Mouse (Mus musculus) midbrain, embryonic 10.5 days (tissue): ENCODE measurements around the gene Khsrp. TPM values are rescaled to one million over a fixed set of nuclear protein-coding genes. Genes with fewer than 3 reads are reported as not detected.
A peak's percentile ranks its signal among the peaks of the same experiment; 100 is the strongest.

ENCODE experiments used
- DNase-seq: peaks from one replicate; pipeline ENCODE4 v3.0.0-alpha.2; 2017; ENCODE audit warnings: low spot score
- H3K27ac ChIP-seq: fragments of 300-500 bp; sonication (generic); replicated peaks from 2 replicates; pipeline ENCODE4 v1.5.1; 2016; ENCODE audit warnings: mild to moderate bottlenecking
- H3K27me3 ChIP-seq: fragments of 300-500 bp; sonication (generic); 2 replicates; pipeline ENCODE4 v1.6.1; 2016; ENCODE audit warnings: low read depth, mild to moderate bottlenecking; ENCODE audit not compliant: poor library complexity, severe bottlenecking
- H3K36me3 ChIP-seq: fragments of 300-500 bp; sonication (generic); 2 replicates; pipeline ENCODE4 v1.6.1; 2016; ENCODE audit warnings: mild to moderate bottlenecking, moderate library complexity
- H3K4me1 ChIP-seq: fragments of 300-500 bp; sonication (generic); 2 replicates; pipeline ENCODE4 v1.6.1; 2016
- H3K4me3 ChIP-seq: fragments of 300-500 bp; sonication (generic); 2 replicates; pipeline ENCODE4 v1.5.1; 2016; ENCODE audit warnings: mild to moderate bottlenecking, moderate library complexity
- H3K9me3 ChIP-seq: fragments of 300-500 bp; sonication (generic); replicated peaks from 2 replicates; pipeline ENCODE4 v1.6.1; 2016; ENCODE audit warnings: mild to moderate bottlenecking
- WGBS: fragments of 180-500 bp; shearing (Covaris S2); methylation state at CpG from one replicate; pipeline ENCODE4 v1.1.7; 2016; 5-methylcytosine and 5-hydroxymethylcytosine counted together
- polyA plus RNA-seq: library from polyadenylated mRNA; unstranded; fragments of >200 nt; fragmentation: Nextera tagmentation; extraction: Ambion mirVana; gene quantifications from 2 replicates; pipeline ENCODE4 v1.2.1, GENCODE M21; 2016

The Khsrp gene
- polyA plus RNA-seq: 45.4 and 53.7 TPM in 2 replicates

DNA sequence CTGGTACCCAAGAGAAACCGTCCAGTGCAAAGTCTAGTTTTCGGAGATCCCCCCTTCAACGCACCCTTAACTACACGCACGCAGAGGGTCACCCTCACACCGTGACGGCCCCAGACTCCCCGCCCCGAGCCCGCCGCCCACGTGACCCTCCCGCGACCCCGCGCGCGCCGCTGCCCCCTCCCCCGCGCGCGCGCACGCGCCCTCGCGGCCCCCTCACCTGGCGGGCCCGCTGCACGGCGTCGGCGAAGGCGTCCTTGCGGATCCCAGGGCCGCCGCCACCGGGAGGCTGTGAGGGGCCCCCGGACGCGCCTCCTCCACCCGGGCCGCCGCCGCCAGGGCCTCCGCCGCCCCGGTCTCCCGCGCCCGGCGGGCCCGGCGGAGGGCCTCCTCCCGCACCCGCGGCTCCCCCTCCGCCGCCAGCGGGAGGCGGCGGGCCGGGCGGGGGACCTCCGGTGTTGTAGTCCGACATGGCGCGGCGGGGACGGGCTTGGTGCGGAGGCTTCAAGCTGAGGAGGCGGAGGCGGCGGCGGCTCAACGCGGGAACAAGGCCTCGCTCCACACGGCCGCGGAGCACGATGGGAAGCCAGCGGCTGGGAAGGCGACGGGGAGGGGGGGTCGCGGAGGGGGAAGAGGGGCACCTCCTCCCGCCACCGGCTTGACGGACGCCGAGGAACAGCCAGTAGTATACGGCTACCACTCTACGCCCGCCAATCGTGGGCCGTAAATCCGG, at the start of gene Khsrp:
TSS of gene Khsrp (minus strand) at position 592 of the 730 bp plus-strand sequence.
- WGBS: under 1% methylated on average over 92 of the region's 99 CpGs

DNA sequence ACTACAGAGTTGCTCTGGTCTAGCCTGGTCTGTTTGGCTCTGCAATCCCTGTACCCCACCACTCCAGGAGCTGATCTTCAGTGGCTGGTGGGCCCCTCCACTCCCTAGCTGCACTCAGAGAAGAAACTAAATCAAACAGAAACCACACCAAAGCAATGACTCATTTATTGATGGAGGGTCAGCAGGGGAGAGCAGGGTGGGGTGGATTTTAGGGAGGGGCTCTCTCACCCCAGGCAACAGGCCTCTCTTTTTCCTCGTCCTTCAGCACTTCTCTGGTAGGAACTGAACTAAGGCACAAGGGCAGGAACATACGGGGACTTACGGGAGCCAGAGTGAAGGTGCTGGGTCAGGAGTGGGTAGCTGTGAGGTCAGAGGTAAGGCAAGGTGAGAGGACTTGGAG, 48.6 kb upstream of the Khsrp start:
- WGBS: 78% methylated on average over 3 of the region's 3 CpGs
- peaks cover 39% of the 10 kb centered on the region for H3K36me3 ChIP-seq
- 0 out of 2 replicates have a peak, but pooled peaks cover 5% of the 10 kb centered on the region for H3K4me1 ChIP-seq
- no peak overlapping the region for H3K4me3 ChIP-seq
- H3K9me3 ChIP-seq: no peaks in the 10 kb centered on the region
- H3K27me3 ChIP-seq: no peaks in the 10 kb centered on the region
- no peak overlapping the region for H3K27ac ChIP-seq
- no peak for DNase-seq

More for the DNA sequence above, at the start of gene Khsrp:
- H3K27ac ChIP-seq: peak within 1 kb of the TSS; percentile 99
- H3K4me3 ChIP-seq: peak within 1 kb of the TSS; percentile 87
- H3K36me3 ChIP-seq: peaks cover 38% of the 10 kb centered on the region
- peak; percentile 65 for DNase-seq
- H3K4me1 ChIP-seq: peaks cover 27% of the 10 kb centered on the region
- H3K9me3 ChIP-seq: no peaks in the 10 kb centered on the region
- no peaks in the 10 kb centered on the region for H3K27me3 ChIP-seq

DNA sequence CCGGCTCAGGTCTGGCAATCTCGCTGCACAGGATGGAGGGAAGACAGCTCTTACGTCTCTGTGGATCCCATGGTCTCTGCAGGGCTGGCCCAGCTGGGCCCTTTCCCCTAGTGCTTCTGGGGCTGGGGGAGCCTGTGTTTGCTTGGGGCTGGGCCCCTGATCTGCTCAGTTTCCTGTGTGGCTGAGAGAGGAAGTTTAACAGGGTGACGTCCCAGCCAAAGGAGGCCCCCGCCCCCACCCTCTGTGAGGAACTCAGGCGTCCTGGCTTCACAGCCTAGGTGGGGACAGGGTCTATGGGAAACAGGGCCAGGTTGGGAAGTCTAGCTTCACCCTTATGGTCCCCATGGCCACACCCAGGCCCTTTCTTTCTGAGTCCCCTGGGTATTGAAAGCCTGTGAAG, 47.0 kb upstream of the Khsrp start, which contains the start of gene Dennd1c:
TSS of gene Dennd1c (minus strand) at position 179 of the 400 bp plus-strand sequence.
- Histone ChIP-seq H3K27ac (no peak within 1 kb of the TSS), H3K36me3 (peaks cover 26% of the 10 kb centered on the region), H3K4me3 (no peak within 1 kb of the TSS), H3K4me1 (peaks cover 9% of the 10 kb centered on the region; the same call in 1 of the 2 replicates), H3K27me3 (no peaks in the 10 kb centered on the region), H3K9me3 (no peaks in the 10 kb centered on the region)
- DNase-seq: no peak
- WGBS: 60% methylated on average over 6 of the region's 6 CpGs

- no peaks in the 10 kb centered on the region for H3K9me3 ChIP-seq
- peaks cover 7% of the 10 kb centered on the region for H3K27me3 ChIP-seq
- H3K4me3 ChIP-seq: no peak overlapping the region
- 67% methylated on average over 3 of the region's 3 CpGs for WGBS
- no peak overlapping the region for H3K27ac ChIP-seq
- H3K4me1 ChIP-seq: peaks cover 9% of the 10 kb centered on the region; the same call in 1 of the 2 replicates
- no peak for DNase-seq
- peaks cover 24% of the 10 kb centered on the region for H3K36me3 ChIP-seq
Measured at GRCm38 (mm10) chr17:57076916-57077315, 45.6 kb upstream of the Khsrp start.

GRCm38 (mm10) chr17:57070699-57071098, 39.4 kb upstream of the Khsrp start:
- Histone ChIP-seq H3K27me3 (peaks cover 23% of the 10 kb centered on the region), H3K27ac (peak overlapping the region; percentile 57), H3K4me1 (peaks cover 17% of the 10 kb centered on the region), H3K36me3 (no peaks in the 10 kb centered on the region), H3K4me3 (peak overlapping the region; percentile 41), H3K9me3 (no peaks in the 10 kb centered on the region)
- WGBS: 3% methylated on average over 11 of the region's 11 CpGs
- peak; percentile 63 for DNase-seq

DNA sequence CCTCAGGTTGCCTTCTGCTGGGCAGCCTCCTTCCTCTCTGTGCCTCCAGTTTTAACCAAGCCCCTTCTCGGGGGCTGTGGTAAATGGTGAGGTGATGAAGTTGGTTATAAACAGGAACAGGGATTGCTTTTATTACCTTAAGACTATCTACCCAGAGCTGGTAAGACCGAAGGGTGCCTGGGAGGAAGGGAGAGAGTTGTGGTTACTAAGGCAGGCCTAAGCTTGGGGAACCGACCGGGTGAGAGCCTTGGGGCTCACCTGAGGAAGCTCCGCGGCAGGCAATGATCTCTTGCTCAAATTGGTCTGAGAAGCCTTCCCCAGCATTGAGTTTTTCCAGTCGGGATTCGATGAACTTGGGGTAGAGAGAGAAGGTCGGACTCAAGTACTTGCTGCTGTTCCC, 39.0 kb upstream of the Khsrp start:
- DNase-seq: no peak
- Histone ChIP-seq H3K27ac (peak overlapping the region; percentile 57), H3K4me1 (peaks cover 17% of the 10 kb centered on the region), H3K36me3 (no peaks in the 10 kb centered on the region), H3K9me3 (no peaks in the 10 kb centered on the region), H3K4me3 (peak overlapping the region; percentile 41), H3K27me3 (peaks cover 26% of the 10 kb centered on the region)
- WGBS: 11% methylated on average over 9 of the region's 9 CpGs

GRCm38 (mm10) chr17:57066908-57067307, 35.6 kb upstream of the Khsrp start:
- Histone ChIP-seq H3K4me3 (no peak overlapping the region), H3K27me3 (peaks cover 51% of the 10 kb centered on the region), H3K9me3 (no peaks in the 10 kb centered on the region), H3K27ac (no peak overlapping the region), H3K4me1 (peaks cover 21% of the 10 kb centered on the region), H3K36me3 (no peaks in the 10 kb centered on the region)
- DNase-seq: no peak
- WGBS: 55% methylated on average over 5 of the region's 5 CpGs

DNA sequence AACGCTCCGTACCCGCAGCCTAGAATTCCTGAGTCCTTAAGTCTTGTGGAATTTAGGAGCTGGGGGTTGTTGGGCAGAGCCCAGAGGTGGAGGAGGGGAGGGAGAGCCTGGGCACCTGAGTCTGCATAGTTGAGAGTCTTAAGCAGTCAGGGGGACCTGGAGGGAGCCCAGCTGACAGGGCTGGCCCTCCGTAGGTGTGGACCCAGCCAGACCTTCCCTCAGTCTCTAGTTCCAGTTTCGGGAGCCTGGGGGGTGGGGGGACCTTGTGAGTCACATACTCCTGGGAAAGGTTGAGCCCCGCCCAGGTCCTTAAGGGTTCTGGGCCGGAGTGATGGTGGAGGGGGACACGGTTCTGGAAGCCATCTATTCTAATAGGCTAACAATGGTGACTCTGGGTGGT, 31.7 kb upstream of the Khsrp start:
- Histone ChIP-seq H3K4me3 (no peak overlapping the region), H3K9me3 (no peaks in the 10 kb centered on the region), H3K27ac (no peak overlapping the region), H3K4me1 (peaks cover 45% of the 10 kb centered on the region), H3K36me3 (no peaks in the 10 kb centered on the region), H3K27me3 (peaks cover 57% of the 10 kb centered on the region)
- no peak for DNase-seq
- WGBS: 9% methylated on average over 8 of the region's 8 CpGs

GRCm38 (mm10) chr17:57062548-57062947, 31.2 kb upstream of the Khsrp start:
- no peak for DNase-seq
- Histone ChIP-seq H3K9me3 (no peaks in the 10 kb centered on the region), H3K4me1 (peaks cover 46% of the 10 kb centered on the region), H3K27me3 (peaks cover 57% of the 10 kb centered on the region), H3K4me3 (peak overlapping the region; percentile 45), H3K27ac (no peak overlapping the region), H3K36me3 (peaks cover under 1% of the 10 kb centered on the region; the same call in 1 of the 2 replicates)
- under 1% methylated on average over 22 of the region's 22 CpGs for WGBS

GRCm38 (mm10) chr17:57062011-57062521, 30.7 kb upstream of the Khsrp start:
- peaks cover 57% of the 10 kb centered on the region for H3K27me3 ChIP-seq
- H3K27ac ChIP-seq: no peak overlapping the region
- peak overlapping the region; percentile 45 for H3K4me3 ChIP-seq
- WGBS: 1% methylated on average over 39 of the region's 39 CpGs
- no peaks in the 10 kb centered on the region for H3K9me3 ChIP-seq
- H3K4me1 ChIP-seq: peaks cover 46% of the 10 kb centered on the region
- peaks cover 5% of the 10 kb centered on the region for H3K36me3 ChIP-seq
- no peak for DNase-seq

DNA sequence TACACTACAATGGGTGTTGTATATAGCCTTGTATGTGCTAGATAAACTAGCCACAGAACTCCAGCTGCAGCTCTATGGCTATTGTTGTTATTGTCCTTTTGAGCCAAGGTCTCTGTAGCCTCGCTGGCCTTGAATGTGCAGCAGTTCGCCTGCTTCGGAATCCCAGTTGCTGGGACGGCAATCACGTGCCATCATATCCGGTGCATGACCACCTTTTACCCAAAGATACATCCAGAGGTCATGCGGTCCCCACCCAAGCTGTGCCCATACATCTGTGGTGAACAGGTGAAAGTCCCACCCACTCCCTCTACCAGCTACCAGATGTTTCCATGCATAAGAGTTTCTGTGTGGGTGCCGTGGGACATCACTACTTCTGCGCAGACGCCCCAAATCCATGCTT, 29.7 kb upstream of the Khsrp start:
- Histone ChIP-seq H3K9me3 (no peaks in the 10 kb centered on the region), H3K36me3 (peaks cover 13% of the 10 kb centered on the region), H3K27ac (no peak overlapping the region), H3K4me3 (peak overlapping the region; percentile 91), H3K4me1 (peaks cover 46% of the 10 kb centered on the region), H3K27me3 (peaks cover 52% of the 10 kb centered on the region)
- 41% methylated on average over 10 of the region's 10 CpGs for WGBS
- DNase-seq: peak; percentile 24

DNA sequence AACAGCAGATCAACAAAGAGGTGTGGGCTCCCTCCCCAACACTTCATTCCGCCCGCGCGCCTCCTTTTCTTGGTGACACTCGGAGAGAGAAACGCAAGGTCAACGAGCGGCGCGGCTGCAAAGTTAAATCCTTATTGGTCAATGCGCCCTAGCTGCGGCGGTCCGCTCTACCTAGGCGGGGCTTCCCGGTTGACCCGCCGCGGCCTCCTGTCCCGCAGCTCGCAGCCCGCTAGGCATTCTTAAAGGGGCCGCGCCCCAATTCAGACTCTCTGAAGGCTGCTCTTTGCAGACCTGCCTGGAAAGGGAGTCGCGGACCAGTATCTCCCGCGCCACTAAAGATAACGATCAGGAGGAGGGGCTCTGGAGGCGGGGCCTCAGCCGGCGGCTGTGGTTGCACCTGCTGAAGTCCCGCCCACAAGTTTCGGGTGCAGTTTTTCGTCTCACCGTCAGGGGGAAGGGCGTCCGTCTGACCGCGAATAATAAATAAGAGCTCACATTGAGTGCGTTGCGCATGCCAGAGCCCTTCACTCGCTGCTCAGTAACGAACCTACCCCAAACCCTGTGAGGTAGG, 29.0 kb upstream of the Khsrp start:
- H3K27me3 ChIP-seq: peaks cover 48% of the 10 kb centered on the region
- DNase-seq: peak; percentile 96
- H3K36me3 ChIP-seq: peaks cover 20% of the 10 kb centered on the region
- under 1% methylated on average over 44 of the region's 44 CpGs for WGBS
- no peaks in the 10 kb centered on the region for H3K9me3 ChIP-seq
- H3K4me1 ChIP-seq: peaks cover 46% of the 10 kb centered on the region
- H3K4me3 ChIP-seq: peak overlapping the region; percentile 91
- peak overlapping the region; percentile 93 for H3K27ac ChIP-seq

DNA sequence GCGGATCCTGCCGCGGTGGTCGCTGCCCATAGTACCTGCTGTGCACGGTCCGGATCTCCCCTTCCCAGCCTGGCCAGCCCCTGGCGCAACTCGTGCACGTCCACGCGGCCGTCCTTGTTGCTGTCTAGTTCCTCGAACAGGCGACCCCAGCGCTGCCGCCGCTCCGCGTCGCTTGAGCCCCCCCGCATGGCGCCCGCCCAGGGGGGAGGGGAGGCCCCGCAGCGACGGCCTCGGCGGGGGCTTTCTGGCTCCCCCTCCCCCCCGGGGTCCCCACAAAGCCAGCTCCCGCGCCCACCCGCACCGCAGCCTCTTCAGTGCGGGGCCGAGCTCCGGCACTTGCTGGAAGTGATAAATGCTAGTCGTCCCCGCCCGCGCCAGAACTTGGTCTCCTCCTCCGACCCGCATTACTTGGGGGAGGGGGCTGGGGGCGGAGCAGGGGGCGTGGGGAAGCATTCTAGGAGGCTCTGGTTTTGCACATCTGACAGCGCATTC, 28.2 kb upstream of the Khsrp start, which contains the start of gene Slc25a23:
TSS of gene Slc25a23 (minus strand) at position 378 of the 492 bp plus-strand sequence.
- under 1% methylated on average over 45 of the region's 45 CpGs for WGBS
- Histone ChIP-seq H3K36me3 (peaks cover 28% of the 10 kb centered on the region), H3K27me3 (peaks cover 40% of the 10 kb centered on the region)

More for the DNA sequence above, 28.2 kb upstream of the Khsrp start, which contains the start of gene Slc25a23:
- peak within 1 kb of the TSS; percentile 91 for H3K4me3 ChIP-seq
- peak; percentile 88 for DNase-seq
- H3K4me1 ChIP-seq: peaks cover 46% of the 10 kb centered on the region
- peak within 1 kb of the TSS; percentile 93 for H3K27ac ChIP-seq
- H3K9me3 ChIP-seq: no peaks in the 10 kb centered on the region
